Mouse (Mus musculus): Measurements from ENCODE around the gene Klra7.
"Not testable (repeated sequence)": the region's sequence is repeated elsewhere in the genome, so short reads cannot be mapped to it uniquely, and the experiment has no call there.

GRCm38 (mm10) chr6:130197453-130197852, 35.7 kb downstream of the Klra7 start:
- not testable (repeated sequence) for TF ChIP-seq CTCF (IDR thresholded peaks at IDR 0.05; ENCODE audit: low read depth, low read length); POLR2A (IDR thresholded peaks at IDR 0.05; ENCODE audit: insufficient read depth, low read length); EP300 (IDR thresholded peaks at IDR 0.05; ENCODE audit: insufficient read depth, low read depth, low read length)
